Comparison of ENCODE assay signal across 1 mouse cellular context in genomic region chr15:79347845-79348506, GRCm38 (mm10).
TF ChIP-seq lines count a peak whose summit lies in the region.

No protein-coding gene starts in this region.

TF ChIP-seq in CH12.LX, 34 proteins besides CTCF, POLR2A, EP300 and RAD21 (continued from another document):
- TF ChIP-seq ELF1 (IDR thresholded peaks at IDR 0.05; ENCODE audit: low read depth, low read length): peak; percentile 4; the same call in 1 of the 2 replicates
- TF ChIP-seq POLR2AphosphoS2 (IDR thresholded peaks at IDR 0.05; ENCODE audit: low read depth, low read length): no peak
- TF ChIP-seq ZC3H11A (IDR thresholded peaks at IDR 0.05; ENCODE audit: low read depth, low read length): no peak
- TF ChIP-seq TBP (conservative IDR thresholded peaks at IDR 0.05; ENCODE audit: low read depth, low read length): no peak
- peak; percentile 27; the same call in 1 of the 2 replicates for TF ChIP-seq NELFE (IDR thresholded peaks at IDR 0.05; ENCODE audit: low read depth, low read length)
- TF ChIP-seq USF1 (IDR thresholded peaks at IDR 0.05; ENCODE audit: low read depth, low read length): peak; percentile 39
- TF ChIP-seq SMC3 (IDR thresholded peaks at IDR 0.05; ENCODE audit: low read depth, low read length): no peak
- TF ChIP-seq IRF4 (IDR thresholded peaks at IDR 0.05; ENCODE audit: low read depth, low read length): no peak
- peak; percentile 71 for TF ChIP-seq MAX (IDR thresholded peaks at IDR 0.05; ENCODE audit: low read length)
- peak; percentile 43 for TF ChIP-seq ETS1 (conservative IDR thresholded peaks at IDR 0.05; ENCODE audit: low read depth, low read length)
- no peak for TF ChIP-seq JUND (conservative IDR thresholded peaks at IDR 0.05; ENCODE audit: low read depth, low read length)
- no peak for TF ChIP-seq USF2 (conservative IDR thresholded peaks at IDR 0.05; ENCODE audit: low read depth, low read length)
- no peak for TF ChIP-seq MAZ (IDR thresholded peaks at IDR 0.05; ENCODE audit: low read depth, low read length)
- TF ChIP-seq HCFC1 (IDR thresholded peaks at IDR 0.05; ENCODE audit: low read depth, low read length): no peak; the same call in 1 of the 2 replicates
- peak; percentile 16; the same call in 1 of the 2 replicates for TF ChIP-seq NRF1 (IDR thresholded peaks at IDR 0.05; ENCODE audit: low read depth, low read length)
- no peak for TF ChIP-seq PAX5 (IDR thresholded peaks at IDR 0.05; ENCODE audit: low read length)
- no peak for TF ChIP-seq ZNF384 (IDR thresholded peaks at IDR 0.05; ENCODE audit: low read depth, low read length)
